Mouse (Mus musculus): ENCODE data around the gene Fndc8.
A peak's percentile ranks its signal among the peaks of the same experiment; 100 is the strongest.

The Fndc8 gene

GRCm38 (mm10) chr11:82869506-82870172 lies 22.3 kb upstream of the Fndc8 start:
- no peak for DNase-seq (ENCODE audit: low spot score in 2 of 2)

GRCm38 (mm10) chr11:82870173-82871030 lies 21.5 kb upstream of the Fndc8 start:
- peak; percentile 11 to 17 for DNase-seq (ENCODE audit: low spot score in 2 of 2)

GRCm38 (mm10) chr11:82871031-82871446 lies 20.9 kb upstream of the Fndc8 start, which contains the start of gene Rffl:
Gene Rffl, minus strand, starts transcription at chr11:82871210.
- DNase-seq (ENCODE audit: low spot score in 2 of 2), result peak; percentile 83 to 86

- no peak for DNase-seq (ENCODE audit: low spot score in 2 of 2)
Measured at GRCm38 (mm10) chr11:82874924-82875323, 17.0 kb upstream of the Fndc8 start.

- DNase-seq (ENCODE audit: low spot score in 2 of 2), result no peak
Measured at GRCm38 (mm10) chr11:82875631-82876030, 16.3 kb upstream of the Fndc8 start.

GRCm38 (mm10) chr11:82877726-82878344 lies 14.1 kb upstream of the Fndc8 start:
- no peak for DNase-seq (ENCODE audit: low spot score in 2 of 2)

GRCm38 (mm10) chr11:82883180-82883579 lies 8.7 kb upstream of the Fndc8 start:
- DNase-seq (ENCODE audit: low spot score in 2 of 2), result no peak

- no peak for DNase-seq (ENCODE audit: low spot score in 2 of 2)
Measured at GRCm38 (mm10) chr11:82886559-82886958, 5.4 kb upstream of the Fndc8 start.

- DNase-seq (ENCODE audit: low spot score in 2 of 2), result no peak
Measured at GRCm38 (mm10) chr11:82888491-82888946, 3.4 kb upstream of the Fndc8 start.

- DNase-seq (ENCODE audit: low spot score in 2 of 2), result no peak
Measured at GRCm38 (mm10) chr11:82889524-82890341, 2.2 kb upstream of the Fndc8 start.

- peak; percentile 86 to 87 for DNase-seq (ENCODE audit: low spot score in 2 of 2)
Measured at GRCm38 (mm10) chr11:82890342-82890762, 1.6 kb upstream of the Fndc8 start, which contains the start of gene Rad51d. Gene Rad51d, minus strand, starts transcription at chr11:82890614.

- DNase-seq (ENCODE audit: low spot score in 2 of 2), result no peak
Measured at GRCm38 (mm10) chr11:82897478-82897877, 5.6 kb downstream of the Fndc8 start.

- DNase-seq (ENCODE audit: low spot score in 2 of 2), result no peak
Measured at GRCm38 (mm10) chr11:82899720-82900119, 7.8 kb downstream of the Fndc8 start.

GRCm38 (mm10) chr11:82901606-82902310 lies 9.8 kb downstream of the Fndc8 start:
- no peak for DNase-seq (ENCODE audit: low spot score in 2 of 2)

GRCm38 (mm10) chr11:82904952-82905351 lies 13.0 kb downstream of the Fndc8 start:
- DNase-seq (ENCODE audit: low spot score in 2 of 2), result no peak

GRCm38 (mm10) chr11:82905816-82906215 lies 13.9 kb downstream of the Fndc8 start:
- DNase-seq (ENCODE audit: low spot score in 2 of 2), result no peak

GRCm38 (mm10) chr11:82907651-82908607 lies 16.0 kb downstream of the Fndc8 start, which contains the start of gene Nle1:
Gene Nle1, minus strand, starts transcription at chr11:82908411.
- DNase-seq (ENCODE audit: low spot score in 2 of 2), result peak; percentile 84 to 89

- DNase-seq (ENCODE audit: low spot score in 2 of 2), result no peak
Measured at GRCm38 (mm10) chr11:82908608-82908989, 16.7 kb downstream of the Fndc8 start.

- no peak for DNase-seq (ENCODE audit: low spot score in 2 of 2)
Measured at GRCm38 (mm10) chr11:82910250-82910649, 18.3 kb downstream of the Fndc8 start, which contains the start of gene Unc45b. Gene Unc45b, plus strand, starts transcription at chr11:82910550.
